Mouse (Mus musculus): ENCODE measurements around the gene Pogz.
"Not testable (repeated sequence)": the region's sequence is repeated elsewhere in the genome, so short reads cannot be mapped to it uniquely, and the experiment has no call there.

The Pogz gene

DNA sequence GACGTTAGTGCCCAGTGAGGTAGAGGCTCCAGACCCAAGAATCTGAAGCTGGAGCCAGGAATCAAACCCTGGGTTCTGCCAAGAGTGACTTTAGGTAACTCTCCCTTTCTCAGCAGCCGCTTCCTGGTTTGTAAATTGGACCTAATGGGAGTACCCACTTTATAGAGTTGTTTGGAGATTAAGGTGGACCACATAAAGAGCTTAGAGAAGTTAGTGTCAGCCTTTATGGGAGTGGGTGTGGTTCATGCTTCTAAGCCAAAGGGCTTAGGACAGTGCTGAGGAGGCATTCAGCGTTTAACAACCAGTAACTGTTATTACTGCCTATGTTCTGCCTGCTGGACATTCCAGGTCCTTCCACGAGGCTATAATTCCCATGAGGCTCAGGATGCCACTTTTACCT is 81.5 kb downstream of the Pogz start:
- no peak for DNase-seq

- DNase-seq = peak; percentile 28
Observed at GRCm38 (mm10) chr3:94921104-94921503, 83.7 kb downstream of the Pogz start.

DNA sequence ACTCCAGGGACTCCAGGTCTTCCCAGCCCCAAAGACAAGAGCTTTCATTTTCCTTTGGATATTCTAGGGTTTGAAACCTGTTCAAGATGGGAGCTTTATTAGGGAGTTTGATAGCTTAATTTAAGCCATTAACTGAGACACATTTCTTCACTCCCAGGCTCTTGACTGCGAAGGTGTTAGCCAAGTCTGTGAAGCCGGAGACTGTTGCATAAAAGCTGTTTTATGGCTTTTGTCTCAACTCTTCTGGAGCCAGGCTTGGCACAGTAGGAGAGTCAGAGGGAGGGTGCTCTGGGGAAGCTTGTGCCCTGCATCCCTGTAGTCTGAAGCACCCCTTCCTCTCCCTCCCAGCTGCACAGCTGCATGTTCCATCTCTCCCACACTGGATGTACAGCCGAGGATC is 85.0 kb downstream of the Pogz start:
- DNase-seq = no peak

DNA sequence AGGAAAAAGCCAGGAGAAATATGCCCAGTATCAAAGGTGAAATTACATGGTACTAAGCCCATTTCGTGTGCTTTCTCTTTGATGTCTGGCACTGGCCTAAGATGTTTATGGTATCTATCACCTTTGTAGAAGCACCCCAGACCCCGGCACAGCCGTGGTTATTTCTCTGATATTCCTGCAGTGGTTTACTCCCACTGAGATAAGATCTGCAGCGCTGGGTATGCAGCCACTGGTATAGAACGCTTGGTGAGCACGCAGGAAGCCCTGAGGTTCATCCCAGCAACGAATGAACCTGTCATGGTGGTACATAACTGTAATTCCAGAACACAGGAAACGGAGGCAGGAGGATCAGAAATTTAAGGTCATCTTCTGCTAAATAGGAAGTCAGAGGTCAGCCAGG is 87.3 kb downstream of the Pogz start:
- DNase-seq = no peak

- not testable (repeated sequence) for DNase-seq
Observed at GRCm38 (mm10) chr3:94926301-94926736, 89.0 kb downstream of the Pogz start.

DNA sequence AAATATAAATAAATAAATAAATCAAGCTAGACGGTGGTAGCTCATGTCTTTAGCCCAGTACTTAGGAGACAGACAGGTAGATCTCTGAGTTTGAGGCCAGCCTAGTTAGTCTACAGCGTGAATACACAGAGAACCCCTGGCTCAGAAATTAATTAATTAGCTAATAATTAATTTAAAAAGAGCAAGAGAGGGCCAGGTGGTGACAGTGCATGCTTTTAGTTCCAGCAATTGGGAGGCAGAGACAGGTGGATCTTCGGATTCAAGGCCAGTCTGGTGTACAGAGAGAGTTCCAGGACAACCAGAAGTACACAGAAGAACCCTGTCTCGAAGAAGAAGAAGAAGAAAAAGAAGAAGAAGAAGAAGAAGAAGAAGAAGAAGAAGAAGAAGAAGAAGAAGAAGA is 91.6 kb downstream of the Pogz start:
- not testable (repeated sequence) for DNase-seq

GRCm38 (mm10) chr3:94930386-94931266 is 93.3 kb downstream of the Pogz start:
- DNase-seq = peak; percentile 67

- not testable (repeated sequence) for DNase-seq
Observed at GRCm38 (mm10) chr3:94931427-94932082, 94.2 kb downstream of the Pogz start.
